Mouse (Mus musculus): ENCODE measurements around the gene Vmn1r213.

Vmn1r213 gene

DNA sequence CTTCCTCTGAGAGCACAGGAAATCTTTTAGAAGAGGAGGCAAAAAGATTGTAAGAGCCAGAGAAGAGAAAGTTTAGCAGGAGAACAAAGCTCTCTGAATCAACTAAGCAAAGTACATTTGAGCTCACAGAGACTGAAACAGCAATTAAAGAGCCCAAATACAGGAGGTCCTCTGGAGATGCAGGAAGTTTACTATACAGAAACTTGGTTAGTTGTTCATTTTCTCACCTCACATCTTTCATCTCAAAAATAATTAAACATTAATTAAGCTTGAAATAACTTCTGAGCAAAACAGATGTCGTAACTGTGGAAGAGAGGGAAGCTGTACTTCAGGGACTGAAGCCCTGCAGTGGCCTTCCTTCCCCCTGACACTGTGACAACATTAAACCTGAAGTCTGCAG lies at the start of gene Vmn1r213:
Gene Vmn1r213, plus strand, starts transcription at position 301 of the 400 bp plus-strand sequence.
- no peak for DNase-seq

DNA sequence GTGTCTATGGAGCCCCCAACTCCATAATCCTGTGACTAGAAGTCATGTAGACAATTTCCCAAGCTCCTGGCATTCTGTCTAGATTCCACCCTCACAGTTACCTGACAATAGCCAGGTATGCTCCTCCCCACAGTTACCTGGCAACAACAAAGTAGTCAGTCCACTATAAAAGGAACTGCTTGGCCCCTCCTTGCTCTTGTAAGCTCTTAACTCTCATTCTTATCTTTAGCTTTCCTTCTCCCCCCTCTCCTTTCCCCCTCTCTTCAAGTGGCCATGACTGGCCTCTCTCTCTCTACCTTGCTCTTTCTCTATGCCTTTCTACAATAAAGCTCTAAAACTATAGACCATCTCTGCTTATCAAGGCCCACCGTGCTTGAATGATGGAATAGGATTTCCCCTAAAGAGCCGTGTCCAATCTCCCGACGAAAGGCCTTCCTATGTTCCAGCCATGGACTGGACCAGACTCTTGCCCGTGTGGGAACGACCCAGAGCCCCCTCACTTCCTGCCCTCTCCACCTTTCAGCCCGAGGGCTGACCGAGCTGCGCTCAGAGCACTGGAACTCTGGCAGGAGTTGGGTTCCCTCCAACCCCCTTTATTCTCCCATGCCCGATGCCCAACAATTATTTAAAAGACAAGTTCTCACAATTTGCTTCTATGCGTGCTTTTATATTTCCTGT lies 17.1 kb upstream of the Vmn1r213 start:
- DNase-seq = no peak

DNA sequence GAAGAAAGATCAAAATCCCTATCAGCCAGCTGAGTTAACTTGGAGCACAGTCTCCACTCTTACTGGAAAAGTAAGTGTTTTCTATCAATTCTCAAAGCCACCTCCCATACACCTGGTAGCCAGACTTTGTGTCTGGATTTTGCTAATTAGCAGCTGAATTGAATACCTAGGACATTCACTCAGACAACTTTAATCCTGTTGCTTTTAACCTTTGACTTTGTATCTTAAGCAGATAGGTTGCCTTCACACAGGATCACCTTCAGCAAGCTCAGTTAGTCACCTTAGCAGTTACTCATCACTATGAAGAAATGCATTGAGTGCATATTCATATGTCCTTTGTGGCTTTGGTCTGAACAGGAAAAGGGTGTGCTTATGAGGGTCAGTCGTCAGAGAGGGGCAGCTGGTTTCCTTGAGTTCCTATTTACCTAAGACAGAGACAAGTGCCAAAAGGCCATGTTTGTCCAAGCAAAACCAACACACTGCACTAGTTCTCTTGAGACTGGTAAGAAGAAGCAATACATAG lies 15.2 kb upstream of the Vmn1r213 start:
- no peak for DNase-seq

DNA sequence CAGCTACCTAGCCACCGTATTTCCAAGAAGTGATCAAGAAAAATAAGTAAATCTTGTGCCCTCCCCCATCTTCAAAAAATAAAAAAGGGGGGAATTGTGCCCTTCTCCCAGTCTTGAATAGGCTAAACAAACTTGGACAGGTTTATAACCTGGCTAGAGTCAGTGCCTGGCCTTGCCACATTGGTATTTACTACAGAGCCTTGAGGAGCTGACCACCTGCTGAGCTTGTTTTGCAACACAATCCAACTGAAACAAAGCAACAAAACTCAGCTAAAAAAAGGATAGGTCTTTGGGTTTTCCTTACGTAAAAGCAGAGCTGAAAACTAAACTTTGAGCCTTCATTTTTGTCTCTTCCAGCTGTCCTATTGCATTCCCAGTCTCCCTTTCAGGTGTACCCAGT lies 14.7 kb upstream of the Vmn1r213 start:
- DNase-seq = no peak

DNA sequence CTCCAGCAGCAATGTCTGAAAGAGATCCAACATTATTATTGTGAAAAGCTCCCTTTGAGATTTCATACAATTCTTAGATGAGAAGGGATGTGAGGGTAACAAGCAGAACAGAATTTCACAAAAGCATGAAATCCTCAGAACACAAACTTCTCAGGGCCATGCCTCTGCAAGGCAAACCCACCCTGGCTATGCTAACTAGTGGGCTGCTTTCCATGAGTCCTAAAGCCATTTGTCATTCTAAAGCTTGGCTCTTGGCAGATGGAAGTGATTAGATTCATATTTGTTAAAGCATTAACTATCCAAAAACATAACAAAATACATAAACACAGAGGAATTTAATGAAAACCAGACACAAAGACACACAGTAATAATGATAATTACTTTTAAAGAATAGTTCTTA lies 10.7 kb downstream of the Vmn1r213 start:
- DNase-seq = no peak

DNA sequence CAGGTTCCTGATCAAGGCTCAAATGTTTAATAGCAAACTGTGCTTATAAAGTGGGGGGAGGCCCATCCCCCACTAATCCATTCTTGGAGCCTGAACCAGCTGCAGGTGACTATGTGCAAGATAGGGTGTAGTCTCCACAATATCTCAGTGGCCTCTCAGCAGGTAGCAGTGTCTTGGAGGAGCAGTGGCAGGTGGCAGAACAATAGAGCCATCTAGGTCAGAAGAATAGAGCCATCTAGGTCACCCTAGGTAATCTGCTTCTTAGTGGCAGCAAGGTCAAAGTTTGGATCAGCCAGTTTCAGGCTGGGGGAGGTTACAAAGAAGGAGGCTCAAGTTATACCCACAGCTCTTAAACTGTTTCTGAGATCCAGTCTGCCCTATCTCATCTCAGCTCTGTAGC lies 17.4 kb downstream of the Vmn1r213 start:
- DNase-seq = no peak

DNA sequence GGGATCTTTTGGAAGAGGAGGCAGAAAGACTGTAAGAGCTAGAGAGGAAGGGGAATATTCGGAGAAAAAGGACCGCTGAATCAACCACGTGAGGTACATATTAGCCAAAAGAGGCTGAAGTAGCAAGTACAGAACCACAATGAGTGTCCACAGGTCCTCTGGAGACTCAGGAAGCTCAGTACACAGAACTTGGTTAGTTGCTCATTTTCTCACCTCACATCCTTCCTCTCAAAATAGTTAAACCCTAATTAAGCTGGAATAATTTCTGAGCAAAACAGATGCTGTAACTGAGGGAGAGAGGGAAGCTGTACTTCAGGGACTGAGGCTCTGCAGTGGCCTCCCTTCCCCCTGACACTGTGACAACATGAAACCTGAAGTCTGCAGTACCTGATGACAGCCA lies 22.7 kb downstream of the Vmn1r213 start, which contains the start of gene Vmn1r214:
Gene Vmn1r214, plus strand, starts transcription at position 301 of the 400 bp plus-strand sequence.
- no peak for DNase-seq

DNA sequence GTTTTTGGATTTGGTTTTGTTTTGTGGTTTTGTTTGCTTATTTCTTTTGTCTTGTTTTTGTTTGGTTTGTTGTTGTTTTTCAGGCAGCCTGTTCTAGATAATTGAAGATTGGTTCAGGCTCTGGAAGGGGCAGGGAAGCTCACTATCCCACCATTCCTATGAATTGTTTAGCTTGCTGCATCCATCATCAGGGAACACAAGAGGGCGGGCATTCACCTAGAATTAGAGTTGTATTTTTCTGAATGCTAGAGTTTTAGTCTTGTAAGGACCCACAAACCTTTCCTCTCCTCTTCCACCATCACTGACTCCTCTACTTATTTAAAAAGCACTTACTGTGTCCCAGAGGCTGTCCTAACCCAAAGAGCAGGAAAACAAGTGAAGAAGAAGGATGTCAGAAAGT lies 50.3 kb downstream of the Vmn1r213 start:
- DNase-seq = no peak

Measured in kidney, adult 9 months (tissue).